Mouse (Mus musculus) CD4-positive, CD25-positive, alpha-beta regulatory T cell, adult 4 months (primary cell): Measurements from ENCODE around the gene Ugt1a7c. TPM values are rescaled to one million over a fixed set of nuclear protein-coding genes. Genes with fewer than 3 reads are reported as not detected.
A peak's percentile ranks its signal among the peaks of the same experiment; 100 is the strongest.

Experiments
- ATAC-seq: one replicate; pipeline ENCODE4 v1.8.0; 2017
- polyA plus RNA-seq, 2 experiments: library from polyadenylated mRNA; unstranded; fragments of 100-300 nt; shearing (Covaris generic); gene quantifications; one replicate each; pipeline ENCODE4 v1.2.1; 2017

The Ugt1a7c gene
- polyA plus RNA-seq, 2 experiments from 2014 or later: 0.56 to 1.2 TPM

- no peak for ATAC-seq
Measured at GRCm38 (mm10) chr1:88240579-88240978, 145.7 kb downstream of the Ugt1a7c start.

GRCm38 (mm10) chr1:88243861-88244260 lies 149.0 kb downstream of the Ugt1a7c start:
- ATAC-seq: no peak

GRCm38 (mm10) chr1:88245881-88246280 lies 151.0 kb downstream of the Ugt1a7c start:
- no peak for ATAC-seq

- ATAC-seq: no peak
Measured at GRCm38 (mm10) chr1:88246386-88246785, 151.5 kb downstream of the Ugt1a7c start.

GRCm38 (mm10) chr1:88247660-88248059 lies 152.8 kb downstream of the Ugt1a7c start:
- no peak for ATAC-seq

- no peak for ATAC-seq
Measured at GRCm38 (mm10) chr1:88248658-88249057, 153.8 kb downstream of the Ugt1a7c start.

- no peak for ATAC-seq
Measured at GRCm38 (mm10) chr1:88249596-88249995, 154.7 kb downstream of the Ugt1a7c start.

- no peak for ATAC-seq
Measured at GRCm38 (mm10) chr1:88250023-88250422, 155.2 kb downstream of the Ugt1a7c start.

- ATAC-seq: no peak
Measured at GRCm38 (mm10) chr1:88253106-88253505, 158.2 kb downstream of the Ugt1a7c start.

- ATAC-seq: no peak
Measured at GRCm38 (mm10) chr1:88253540-88253939, 158.7 kb downstream of the Ugt1a7c start.

- ATAC-seq: no peak
Measured at GRCm38 (mm10) chr1:88254793-88255465, 160.1 kb downstream of the Ugt1a7c start.

- no peak for ATAC-seq
Measured at GRCm38 (mm10) chr1:88255466-88255857, 160.6 kb downstream of the Ugt1a7c start.

GRCm38 (mm10) chr1:88255989-88256754 lies 161.3 kb downstream of the Ugt1a7c start:
- no peak for ATAC-seq

GRCm38 (mm10) chr1:88256886-88257663 lies 162.2 kb downstream of the Ugt1a7c start:
- no peak for ATAC-seq

- no peak for ATAC-seq
Measured at GRCm38 (mm10) chr1:88257681-88258080, 162.8 kb downstream of the Ugt1a7c start.

GRCm38 (mm10) chr1:88258361-88258760 lies 163.5 kb downstream of the Ugt1a7c start:
- no peak for ATAC-seq

GRCm38 (mm10) chr1:88258881-88259642 lies 164.2 kb downstream of the Ugt1a7c start:
- ATAC-seq: peak; percentile 22

- no peak for ATAC-seq
Measured at GRCm38 (mm10) chr1:88259643-88260024, 164.8 kb downstream of the Ugt1a7c start.

GRCm38 (mm10) chr1:88260114-88260513 lies 165.3 kb downstream of the Ugt1a7c start:
- ATAC-seq: no peak

GRCm38 (mm10) chr1:88260604-88261377 lies 165.9 kb downstream of the Ugt1a7c start:
- ATAC-seq: no peak

GRCm38 (mm10) chr1:88261706-88262105 lies 166.8 kb downstream of the Ugt1a7c start:
- ATAC-seq: no peak

- ATAC-seq: no peak
Measured at GRCm38 (mm10) chr1:88262255-88262654, 167.4 kb downstream of the Ugt1a7c start.
